Mouse (Mus musculus) bone marrow, adult 2 months (tissue): ENCODE data around the gene Cobl.

ENCODE experiments used
- CTCF ChIP-seq: fragments of 200-500 bp; IDR thresholded peaks from 2 replicates; pipeline ENCODE4 v1.5.1; 2011; ENCODE audit warnings: low read length, control low read depth; ENCODE audit not compliant: control insufficient read depth, insufficient read depth
- POLR2A ChIP-seq: fragments of 200-500 bp; IDR thresholded peaks from 2 replicates; pipeline ENCODE4 v1.6.1; 2011; ENCODE audit warnings: low read depth, mild to moderate bottlenecking, control low read depth, low read length, borderline replicate concordance; ENCODE audit not compliant: control insufficient read depth

DNA sequence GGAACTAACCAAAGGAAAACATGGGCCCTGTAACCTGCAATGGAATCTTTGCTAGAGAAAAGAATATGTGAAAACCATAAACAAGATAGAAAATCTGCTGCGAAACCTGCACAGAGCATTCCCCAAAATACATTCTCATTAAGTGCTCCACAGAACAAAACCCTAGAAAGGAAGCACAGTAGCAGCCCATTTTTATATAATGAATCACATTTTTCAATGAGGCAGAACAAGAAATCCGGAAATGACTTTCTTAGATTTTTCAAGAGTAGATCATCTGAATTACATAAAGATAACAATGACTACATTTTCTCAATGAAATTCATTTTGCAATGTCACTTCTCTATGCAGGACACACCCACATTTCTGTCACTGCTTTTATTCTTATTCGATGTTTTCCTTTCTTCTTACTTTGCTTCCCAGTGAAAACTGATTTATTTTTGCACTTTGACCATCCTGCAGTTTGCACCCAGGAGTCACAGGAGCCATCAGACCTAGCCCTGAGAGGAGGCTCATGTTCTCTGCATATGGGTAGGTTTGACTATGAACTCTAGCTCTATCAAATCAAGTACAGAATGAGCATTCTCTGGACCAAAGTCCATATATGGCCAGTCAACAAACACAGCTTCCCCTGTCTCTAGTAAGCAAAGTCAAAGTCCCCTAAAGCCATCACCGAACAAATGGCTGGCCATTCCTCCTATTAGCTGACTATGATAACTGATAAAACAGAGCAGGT lies 53.5 kb downstream of the Cobl start:
- TF ChIP-seq CTCF (no peak), POLR2A (no peak)
